Mouse (Mus musculus): ENCODE data around the gene Poldip3.
"Not testable (repeated sequence)": the region's sequence is repeated elsewhere in the genome, so short reads cannot be mapped to it uniquely, and the experiment has no call there.

Gene Poldip3

GRCm38 (mm10) chr15:83129530-83130231 is 19.5 kb downstream of the Poldip3 start:
- DNase-seq (ENCODE audit: low read depth, low spot score): no peak

GRCm38 (mm10) chr15:83127037-83127436 is 22.1 kb downstream of the Poldip3 start:
- DNase-seq (ENCODE audit: low read depth, low spot score): not testable (repeated sequence)

- DNase-seq (ENCODE audit: low read depth, low spot score): no peak
Observed at GRCm38 (mm10) chr15:83126582-83126981, 22.6 kb downstream of the Poldip3 start.

- no peak for DNase-seq (ENCODE audit: low read depth, low spot score)
Observed at GRCm38 (mm10) chr15:83124625-83125024, 24.6 kb downstream of the Poldip3 start.

GRCm38 (mm10) chr15:83122566-83123145 is 26.5 kb downstream of the Poldip3 start, which contains the start of gene Rrp7a:
Gene Rrp7a, minus strand, starts transcription at chr15:83122801.
- peak; percentile 88 for DNase-seq (ENCODE audit: low read depth, low spot score)

- DNase-seq (ENCODE audit: low read depth, low spot score): peak; percentile 31
Observed at GRCm38 (mm10) chr15:83121709-83122565, 27.2 kb downstream of the Poldip3 start.

- DNase-seq (ENCODE audit: low read depth, low spot score): no peak
Observed at GRCm38 (mm10) chr15:83118360-83118759, 30.8 kb downstream of the Poldip3 start.

GRCm38 (mm10) chr15:83115071-83115470 is 34.1 kb downstream of the Poldip3 start:
- no peak for DNase-seq (ENCODE audit: low read depth, low spot score)

- DNase-seq (ENCODE audit: low read depth, low spot score): no peak
Observed at GRCm38 (mm10) chr15:83114106-83114505, 35.1 kb downstream of the Poldip3 start.

GRCm38 (mm10) chr15:83112898-83113297 is 36.3 kb downstream of the Poldip3 start:
- DNase-seq (ENCODE audit: low read depth, low spot score): peak; percentile 49

- no peak for DNase-seq (ENCODE audit: low read depth, low spot score)
Observed at GRCm38 (mm10) chr15:83111874-83112273, 37.3 kb downstream of the Poldip3 start.

- no peak for DNase-seq (ENCODE audit: low read depth, low spot score)
Observed at GRCm38 (mm10) chr15:83111290-83111689, 37.9 kb downstream of the Poldip3 start.

GRCm38 (mm10) chr15:83107814-83108213 is 41.4 kb downstream of the Poldip3 start:
- no peak for DNase-seq (ENCODE audit: low read depth, low spot score)

GRCm38 (mm10) chr15:83106426-83106825 is 42.8 kb downstream of the Poldip3 start:
- no peak for DNase-seq (ENCODE audit: low read depth, low spot score)

GRCm38 (mm10) chr15:83103111-83103510 is 46.1 kb downstream of the Poldip3 start:
- DNase-seq (ENCODE audit: low read depth, low spot score): no peak

GRCm38 (mm10) chr15:83100332-83100662 is 48.9 kb downstream of the Poldip3 start:
- no peak for DNase-seq (ENCODE audit: low read depth, low spot score)

GRCm38 (mm10) chr15:83099533-83100331 is 49.5 kb downstream of the Poldip3 start:
- peak; percentile 81 for DNase-seq (ENCODE audit: low read depth, low spot score)

- no peak for DNase-seq (ENCODE audit: low read depth, low spot score)
Observed at GRCm38 (mm10) chr15:83095950-83096349, 53.2 kb downstream of the Poldip3 start.

GRCm38 (mm10) chr15:83093687-83094086 is 55.5 kb downstream of the Poldip3 start:
- DNase-seq (ENCODE audit: low read depth, low spot score): no peak

GRCm38 (mm10) chr15:83090874-83091273 is 58.3 kb downstream of the Poldip3 start:
- no peak for DNase-seq (ENCODE audit: low read depth, low spot score)

GRCm38 (mm10) chr15:83089429-83089605 is 59.9 kb downstream of the Poldip3 start, which contains the start of gene Serhl:
Gene Serhl, plus strand, starts transcription at chr15:83089506.
- DNase-seq (ENCODE audit: low read depth, low spot score): no peak

All from forelimb bud, embryonic 11.5 days (tissue).